Mouse (Mus musculus) ES-E14 (cell line): ENCODE measurements at regions not wholly inside any gene's neighbourhood (a gene's known extent, or its start where the extent isn't known, plus 50 kb on each side); places are given as distances from the start of the nearest gene placed in this dataset.

Experiments used
- DNase-seq: peaks from one replicate; pipeline ENCODE4 v3.0.0-alpha.2; 2013; ENCODE audit warnings: low read depth, low spot score
- H3K27ac ChIP-seq: 2 replicates; pipeline ENCODE4 v1.5.1; 2012; ENCODE audit warnings: low read depth, mild to moderate bottlenecking, low read length, moderate library complexity, mixed read lengths; ENCODE audit not compliant: poor library complexity, insufficient read depth, severe bottlenecking
- H3K36me3 ChIP-seq: 2 replicates; pipeline ENCODE4 v1.6.1; 2012; ENCODE audit warnings: mild to moderate bottlenecking, low read length, moderate library complexity, mixed read lengths; ENCODE audit not compliant: control insufficient read depth, poor library complexity, insufficient read depth, severe bottlenecking
- H3K4me1 ChIP-seq, 2 experiments: fragments of 150-350 bp in 1 of 2; sonication (generic) in 1 of 2; 2 replicates each; pipeline ENCODE4 v1.6.1; 2012; ENCODE audit warnings: low read length in 2 of 2, mild to moderate bottlenecking in 1 of 2, mixed read lengths in 1 of 2; ENCODE audit not compliant: control insufficient read depth in 2 of 2, insufficient read depth in 2 of 2, poor library complexity in 1 of 2
- H3K4me3 ChIP-seq, 2 experiments: fragments of 150-350 bp in 1 of 2; sonication (generic) in 1 of 2; 2 replicates each; pipeline ENCODE4 v1.5.1; 2012; ENCODE audit warnings: low read length in 2 of 2, low read depth in 1 of 2, mild to moderate bottlenecking in 1 of 2, mixed read lengths in 1 of 2; ENCODE audit not compliant: insufficient read depth in 1 of 2, poor library complexity in 1 of 2, severe bottlenecking in 1 of 2
- H3K9ac ChIP-seq: 2 replicates; pipeline ENCODE4 v1.6.1; 2012; ENCODE audit warnings: low read depth, mild to moderate bottlenecking, low read length, mixed read lengths; ENCODE audit not compliant: poor library complexity, insufficient read depth, severe bottlenecking
- H3K9me3 ChIP-seq: fragments of 150-350 bp; sonication (generic); 2 replicates; pipeline ENCODE4 v1.6.1; 2012; ENCODE audit warnings: low read depth, mild to moderate bottlenecking, low read length; ENCODE audit not compliant: control insufficient read depth, insufficient read depth
- CHD2 ChIP-seq: IDR thresholded peaks from 2 replicates; pipeline ENCODE4 v1.6.1; 2014; ENCODE audit warnings: mild to moderate bottlenecking, low read depth, low read length, inconsistent platforms
- HCFC1 ChIP-seq: IDR thresholded peaks from 2 replicates; pipeline ENCODE4 v1.6.1; 2012; ENCODE audit warnings: low read length, inconsistent platforms, borderline replicate concordance; ENCODE audit not compliant: insufficient read depth
- MAFK ChIP-seq: IDR thresholded peaks from 2 replicates; pipeline ENCODE4 v1.6.1; 2014; ENCODE audit warnings: mild to moderate bottlenecking, low read depth, low read length, inconsistent platforms; ENCODE audit not compliant: insufficient read depth
- ZC3H11A ChIP-seq: IDR thresholded peaks from 2 replicates; pipeline ENCODE4 v1.6.1; 2012; ENCODE audit warnings: low read depth, mild to moderate bottlenecking, inconsistent platforms, low read length, borderline replicate concordance
- ZNF384 ChIP-seq: IDR thresholded peaks from 2 replicates; pipeline ENCODE4 v1.6.1; 2012; ENCODE audit warnings: low read depth, low read length, inconsistent platforms
- in situ Hi-C, 2 experiments: fragments of 600-800 bp; cut with MboI; formaldehyde crosslinking; loops; one replicate each; pipeline ENCODE4 v1.15.1; 2025; ENCODE audit warnings: low sequenced_read_pairs in 2 of 2, inconsistent platforms in 1 of 2; ENCODE audit not compliant: unreplicated experiment in 2 of 2

- in situ Hi-C loops, result no loop called here
- Histone ChIP-seq H3K9me3 (no peaks in the 10 kb centered on the region), H3K36me3 (no peaks in the 10 kb centered on the region), H3K4me1 (peaks cover 0 to 5% of the 10 kb centered on the region in 2 experiments; a peak in 1 of 4 replicates), H3K27ac (no peak overlapping the region), H3K9ac (no peak overlapping the region), H3K4me3 (no peak overlapping the region)
- DNase-seq, result no peak
- no peak for TF ChIP-seq ZNF384
- TF ChIP-seq ZC3H11A, result no peak
- TF ChIP-seq CHD2, result no peak
- no peak for TF ChIP-seq HCFC1
- TF ChIP-seq MAFK, result no peak
Observed at GRCm38 (mm10) chr6:98118355-98119150, 224.0 kb downstream of the Gm765 start.

- no peaks in the 10 kb centered on the region for H3K36me3 ChIP-seq
- in situ Hi-C loops, result no loop called here
- TF ChIP-seq CHD2 (no peak), MAFK (no peak), HCFC1 (no peak)
- H3K9ac ChIP-seq, result no peak overlapping the region
- DNase-seq, result no peak
- H3K27ac ChIP-seq, result no peak overlapping the region
- H3K4me3 ChIP-seq, result no peak overlapping the region
- H3K9me3 ChIP-seq, result no peaks in the 10 kb centered on the region
- peaks cover 0 to 5% of the 10 kb centered on the region in 2 experiments; a peak in 1 of 4 replicates for H3K4me1 ChIP-seq
Observed at GRCm38 (mm10) chr6:98114327-98115134, 228.0 kb downstream of the Gm765 start.

DNA sequence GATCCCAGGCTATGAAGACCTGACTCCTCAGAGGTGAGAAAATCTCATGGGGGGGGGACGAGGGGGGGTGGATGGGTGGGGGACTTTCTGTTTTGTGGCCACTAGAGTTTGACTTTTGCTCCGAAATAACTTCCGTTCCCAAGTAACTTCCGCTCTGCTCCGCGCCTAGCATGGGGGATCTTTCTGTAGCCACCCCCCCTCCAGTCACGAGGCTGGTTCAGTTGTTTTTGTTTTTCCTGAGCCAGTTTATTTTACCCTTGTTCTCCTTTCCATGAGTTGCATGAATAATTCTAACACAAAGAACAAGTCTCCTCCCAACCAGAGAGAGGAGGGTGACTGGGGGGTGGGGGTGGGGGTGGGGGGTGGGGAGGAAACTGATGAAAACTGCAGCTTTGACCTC, 228.8 kb downstream of the Gm765 start:
- H3K9me3 ChIP-seq, result no peaks in the 10 kb centered on the region
- peaks cover 0 to 5% of the 10 kb centered on the region in 2 experiments; a peak in 1 of 4 replicates for H3K4me1 ChIP-seq
- no peak overlapping the region for H3K27ac ChIP-seq
- no peaks in the 10 kb centered on the region for H3K36me3 ChIP-seq
- H3K9ac ChIP-seq, result no peak overlapping the region
- no peak for TF ChIP-seq ZC3H11A
- TF ChIP-seq ZNF384, result no peak
- no peak for TF ChIP-seq HCFC1
- no peak for TF ChIP-seq MAFK
- no peak for TF ChIP-seq CHD2
- in situ Hi-C loops, result no loop called here
- no peak for DNase-seq
- no peak overlapping the region for H3K4me3 ChIP-seq

DNA sequence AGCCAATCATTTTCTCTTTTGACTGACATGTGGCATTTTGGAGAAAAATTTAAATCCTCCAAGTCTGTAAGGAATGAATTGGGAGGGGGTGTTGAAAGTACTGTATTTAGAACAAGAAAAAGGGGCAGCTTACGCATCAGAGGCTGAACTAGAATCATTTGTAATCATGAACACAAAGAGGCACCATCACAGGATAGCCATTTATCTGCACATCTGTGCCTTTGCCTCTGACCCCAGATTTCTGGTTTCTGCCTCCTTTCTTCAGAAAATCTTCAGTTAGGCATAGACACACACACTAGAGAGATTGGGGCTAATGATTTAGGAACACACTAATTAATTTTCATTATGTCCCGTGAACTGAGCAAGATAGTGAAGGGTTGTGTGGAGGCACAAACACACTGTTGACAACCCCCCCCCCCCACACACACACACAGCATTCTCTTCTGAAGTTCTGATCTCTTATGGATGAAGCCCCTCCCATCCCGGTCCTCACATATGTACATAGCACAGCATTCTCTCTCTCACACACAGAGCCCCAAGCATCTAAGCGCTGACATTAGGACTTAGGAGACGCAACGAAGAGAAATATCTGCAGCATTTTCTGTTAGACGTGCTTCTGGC, 229.9 kb downstream of the Gm765 start:
- H3K36me3 ChIP-seq, result no peaks in the 10 kb centered on the region
- H3K9ac ChIP-seq, result no peak overlapping the region
- H3K27ac ChIP-seq, result no peak overlapping the region
- in situ Hi-C loops, result no loop called here
- no peaks in the 10 kb centered on the region for H3K9me3 ChIP-seq
- no peak overlapping the region for H3K4me3 ChIP-seq
- H3K4me1 ChIP-seq, result peaks cover 0 to 5% of the 10 kb centered on the region in 2 experiments; a peak in 1 of 4 replicates
- TF ChIP-seq ZNF384, result no peak
- DNase-seq, result no peak
